Mouse (Mus musculus): Measurements from ENCODE around the gene Flvcr2. TPM values are rescaled to one million over a fixed set of nuclear protein-coding genes. Genes with fewer than 3 reads are reported as not detected.
A peak's percentile ranks its signal among the peaks of the same experiment; 100 is the strongest.

The Flvcr2 gene
- polyA plus RNA-seq, 1 experiment from 2014 or later: 7.0 TPM

DNA sequence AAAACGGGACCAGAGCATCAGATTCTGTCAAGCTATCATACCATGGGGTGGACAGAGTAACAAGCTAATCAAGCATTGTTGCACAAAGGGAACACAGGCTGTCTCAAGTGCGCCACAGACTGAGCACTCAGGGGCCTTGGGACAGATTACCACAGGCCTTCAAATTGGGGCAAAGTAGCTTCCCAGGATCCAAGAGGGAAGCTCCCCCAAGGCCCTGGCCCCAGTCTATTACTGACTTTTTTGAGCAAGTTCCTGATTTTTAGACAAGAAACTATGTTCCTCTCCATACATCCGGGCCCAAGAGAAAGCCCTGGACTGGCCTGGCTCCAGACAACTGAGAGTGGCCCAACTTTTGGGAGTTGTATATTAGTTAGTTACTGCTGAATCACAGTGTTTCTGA, 35.3 kb downstream of the Flvcr2 start:
- WGBS: 83% methylated on average over 3 of the region's 3 CpGs
- Histone ChIP-seq H3K27me3 (ENCODE audit: insufficient read depth, low read length) (no peaks in the 10 kb centered on the region), H3K36me3 (ENCODE audit: insufficient read depth, low read length) (no peaks in the 10 kb centered on the region), H3K9ac (ENCODE audit: low read depth, low read length) (no peak overlapping the region), H3K27ac (no peak overlapping the region), H3K4me2 (ENCODE audit: low read length) (no peak overlapping the region), H3K9me3 (replicated peaks; ENCODE audit: low read length) (no peaks in the 10 kb centered on the region), H3K4me1 (replicated peaks; ENCODE audit: insufficient read depth, low read length) (no peaks in the 10 kb centered on the region), H3K4me3 (replicated peaks; ENCODE audit: low read depth, low read length) (no peak overlapping the region)
- no peak for TF ChIP-seq CTCF (IDR thresholded peaks at IDR 0.05; ENCODE audit: low read depth)
- no peak for DNase-seq (ENCODE audit: low spot score)
- ATAC-seq (replicated peaks; ENCODE audit: low FRiP score, low read depth): no peak

DNA sequence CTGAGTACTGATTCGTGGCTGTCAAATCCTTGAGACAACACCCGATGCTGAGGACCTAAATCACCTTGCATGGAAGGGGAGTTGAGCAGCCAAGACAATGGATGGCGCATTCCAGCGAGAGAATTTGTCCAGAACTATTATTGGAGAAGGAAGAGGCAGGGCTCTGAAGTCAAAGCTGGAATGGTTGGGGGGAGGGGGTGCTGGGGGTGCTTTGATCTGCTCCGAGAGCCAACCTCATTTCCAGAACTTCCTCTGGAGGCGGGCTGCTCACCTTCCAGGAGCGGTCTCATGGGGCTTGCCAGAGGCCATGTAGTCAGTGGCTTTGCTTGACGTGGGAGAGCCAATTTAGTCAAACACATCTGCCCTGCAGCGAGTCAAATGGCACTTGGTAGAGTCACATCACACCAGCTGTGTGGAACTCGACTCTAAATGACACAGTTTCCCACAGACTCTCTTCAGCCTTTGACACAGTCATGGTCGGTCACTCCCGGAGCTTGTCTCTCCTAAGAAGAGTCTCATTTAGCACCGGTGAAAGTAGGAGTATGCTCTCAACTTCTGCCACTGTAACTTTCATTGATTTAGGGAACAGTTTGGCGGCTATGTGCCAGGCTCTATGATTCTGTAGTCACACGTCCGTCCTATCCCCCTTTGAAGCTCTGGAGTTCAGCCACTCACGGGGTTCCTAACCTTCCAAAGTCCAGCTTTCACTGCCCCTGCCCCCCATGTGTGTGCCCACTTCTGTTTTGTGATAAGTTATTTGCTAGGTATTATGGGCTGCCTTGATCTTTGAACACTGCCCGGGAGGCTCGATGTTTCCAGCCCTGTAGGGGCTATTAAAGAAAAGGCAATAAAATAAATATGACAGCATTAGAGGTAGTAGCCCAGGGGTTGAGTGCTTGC, 38.8 kb downstream of the Flvcr2 start:
- H3K4me1 ChIP-seq (replicated peaks; ENCODE audit: insufficient read depth, low read length): no peaks in the 10 kb centered on the region
- H3K4me3 ChIP-seq (replicated peaks; ENCODE audit: low read depth, low read length): no peak overlapping the region
- no peak for TF ChIP-seq CTCF (IDR thresholded peaks at IDR 0.05; ENCODE audit: low read depth)
- peak overlapping the region; percentile 28; the same call in 1 of the 2 replicates for H3K27ac ChIP-seq
- no peaks in the 10 kb centered on the region for H3K9me3 ChIP-seq (replicated peaks; ENCODE audit: low read length)
- no peak overlapping the region for H3K4me2 ChIP-seq (ENCODE audit: low read length)
- H3K36me3 ChIP-seq (ENCODE audit: insufficient read depth, low read length): no peaks in the 10 kb centered on the region
- DNase-seq (ENCODE audit: low spot score) (peak; percentile 61), ATAC-seq (replicated peaks; ENCODE audit: low FRiP score, low read depth) (0 out of 2 replicates have a peak, but pooled peaks have one; percentile 25)
- no peaks in the 10 kb centered on the region for H3K27me3 ChIP-seq (ENCODE audit: insufficient read depth, low read length)
- 13% methylated on average over 19 of the region's 19 CpGs for WGBS
- no peak overlapping the region for H3K9ac ChIP-seq (ENCODE audit: low read depth, low read length)

DNA sequence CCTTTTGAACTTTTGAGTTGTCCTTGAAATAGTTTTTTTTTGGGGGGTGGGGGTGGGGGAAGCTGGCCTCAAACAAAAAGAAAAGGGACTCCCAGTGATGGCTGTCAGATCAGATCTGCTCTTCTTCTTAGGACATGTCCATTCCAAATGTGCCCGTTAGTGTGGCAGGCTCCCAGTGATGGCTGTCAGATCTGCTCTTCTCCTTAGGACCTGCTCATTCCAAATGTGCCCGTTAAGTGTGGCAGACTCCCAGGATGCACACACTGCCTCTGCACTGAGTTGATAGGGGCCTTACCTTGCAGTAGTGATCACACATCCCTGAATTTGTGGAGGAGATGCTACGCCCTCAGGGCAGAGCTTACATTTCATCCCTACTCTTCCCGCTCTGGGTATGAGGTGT, 45.8 kb downstream of the Flvcr2 start:
- Histone ChIP-seq H3K4me2 (ENCODE audit: low read length) (no peak overlapping the region), H3K4me3 (replicated peaks; ENCODE audit: low read depth, low read length) (no peak overlapping the region), H3K4me1 (replicated peaks; ENCODE audit: insufficient read depth, low read length) (no peaks in the 10 kb centered on the region), H3K9ac (ENCODE audit: low read depth, low read length) (no peak overlapping the region), H3K36me3 (ENCODE audit: insufficient read depth, low read length) (no peaks in the 10 kb centered on the region), H3K9me3 (replicated peaks; ENCODE audit: low read length) (no peaks in the 10 kb centered on the region), H3K27ac (no peak overlapping the region), H3K27me3 (ENCODE audit: insufficient read depth, low read length) (no peaks in the 10 kb centered on the region)
- no peak for TF ChIP-seq CTCF (IDR thresholded peaks at IDR 0.05; ENCODE audit: low read depth)
- DNase-seq (ENCODE audit: low spot score) (no peak), ATAC-seq (replicated peaks; ENCODE audit: low FRiP score, low read depth) (no peak)
- 89% methylated on average over 4 of the region's 4 CpGs for WGBS

DNA sequence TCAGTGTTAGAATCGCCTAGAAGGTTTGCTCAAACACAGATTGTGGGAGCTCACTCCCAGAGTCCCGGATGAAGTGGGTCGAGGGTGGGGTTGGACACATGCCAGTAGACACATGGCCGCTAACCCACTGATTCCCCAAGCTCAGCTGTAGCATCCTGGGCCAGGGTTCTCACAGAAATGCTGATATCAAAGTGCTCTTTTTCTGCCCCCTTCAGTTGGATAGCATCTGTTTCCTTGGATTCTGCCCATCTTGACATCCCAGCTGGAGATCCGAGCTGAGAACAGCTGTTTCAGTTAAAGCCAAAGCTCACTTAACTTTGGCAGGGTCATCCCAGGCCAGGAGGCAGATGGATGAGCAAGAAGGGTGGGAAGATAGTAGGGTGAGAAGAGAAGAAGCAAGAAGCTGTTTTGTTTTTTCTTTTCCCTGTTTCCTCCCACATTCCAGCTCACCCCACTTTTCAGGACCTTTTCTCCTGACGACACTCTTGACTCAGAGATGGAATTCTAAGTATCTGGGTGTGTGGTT, 46.5 kb downstream of the Flvcr2 start:
- no peak for TF ChIP-seq CTCF (IDR thresholded peaks at IDR 0.05; ENCODE audit: low read depth)
- WGBS: 38% methylated on average over 6 of the region's 6 CpGs
- H3K36me3 ChIP-seq (ENCODE audit: insufficient read depth, low read length): no peaks in the 10 kb centered on the region
- no peak overlapping the region for H3K4me3 ChIP-seq (replicated peaks; ENCODE audit: low read depth, low read length)
- H3K4me2 ChIP-seq (ENCODE audit: low read length): no peak overlapping the region
- ATAC-seq (replicated peaks; ENCODE audit: low FRiP score, low read depth): no peak
- no peaks in the 10 kb centered on the region for H3K27me3 ChIP-seq (ENCODE audit: insufficient read depth, low read length)
- no peaks in the 10 kb centered on the region for H3K4me1 ChIP-seq (replicated peaks; ENCODE audit: insufficient read depth, low read length)
- H3K27ac ChIP-seq: no peak overlapping the region
- no peak overlapping the region for H3K9ac ChIP-seq (ENCODE audit: low read depth, low read length)
- peak; percentile 22 for DNase-seq (ENCODE audit: low spot score)
- no peaks in the 10 kb centered on the region for H3K9me3 ChIP-seq (replicated peaks; ENCODE audit: low read length)

DNA sequence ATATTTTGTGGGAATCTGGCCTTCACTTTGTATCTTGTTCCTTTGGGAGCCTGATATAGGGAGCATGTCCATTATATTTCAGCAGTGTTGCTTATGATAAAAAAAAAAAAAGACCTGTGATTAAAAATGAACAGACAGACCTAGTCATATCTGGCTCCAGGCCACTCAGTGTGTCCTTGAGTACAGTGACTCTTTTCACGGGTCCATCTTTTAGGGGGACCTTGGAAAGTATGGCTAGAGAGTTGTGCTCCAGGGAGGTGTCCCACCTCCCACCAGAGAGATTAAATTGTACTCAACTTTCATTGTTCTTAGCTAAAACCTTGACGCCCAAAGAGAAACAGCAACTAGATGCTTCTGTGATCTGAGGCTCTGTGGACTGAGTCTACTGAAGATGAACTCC, 47.8 kb downstream of the Flvcr2 start:
- H3K9me3 ChIP-seq (replicated peaks; ENCODE audit: low read length): no peaks in the 10 kb centered on the region
- H3K27ac ChIP-seq: no peak overlapping the region
- H3K27me3 ChIP-seq (ENCODE audit: insufficient read depth, low read length): no peaks in the 10 kb centered on the region
- WGBS: 74% methylated on average over 2 of the region's 2 CpGs
- ATAC-seq (replicated peaks; ENCODE audit: low FRiP score, low read depth) (no peak), DNase-seq (ENCODE audit: low spot score) (no peak)
- H3K36me3 ChIP-seq (ENCODE audit: insufficient read depth, low read length): no peaks in the 10 kb centered on the region
- H3K4me2 ChIP-seq (ENCODE audit: low read length): no peak overlapping the region
- no peak for TF ChIP-seq CTCF (IDR thresholded peaks at IDR 0.05; ENCODE audit: low read depth)
- H3K4me3 ChIP-seq (replicated peaks; ENCODE audit: low read depth, low read length): no peak overlapping the region
- no peaks in the 10 kb centered on the region for H3K4me1 ChIP-seq (replicated peaks; ENCODE audit: insufficient read depth, low read length)
- no peak overlapping the region for H3K9ac ChIP-seq (ENCODE audit: low read depth, low read length)

DNA sequence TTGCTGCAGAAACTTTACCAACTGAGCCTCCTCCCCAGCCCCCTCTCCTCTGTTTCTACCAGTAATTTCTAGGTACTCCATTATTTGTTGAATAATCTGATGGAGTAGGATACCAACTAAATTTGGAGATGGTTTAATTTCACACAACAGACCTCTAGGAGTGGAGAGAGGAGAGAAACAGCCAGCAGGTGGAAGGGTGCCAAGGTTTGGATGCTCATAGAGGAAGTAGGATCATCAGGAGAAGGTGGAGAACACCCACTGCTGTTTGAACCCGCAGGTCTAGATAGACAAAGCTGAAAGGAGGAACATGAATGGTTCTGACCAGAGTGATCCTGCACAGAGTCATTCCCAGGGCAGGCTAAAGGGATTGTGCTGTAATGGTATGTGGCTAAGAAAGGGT, 49.2 kb downstream of the Flvcr2 start:
- Histone ChIP-seq H3K36me3 (ENCODE audit: insufficient read depth, low read length) (no peaks in the 10 kb centered on the region), H3K27me3 (ENCODE audit: insufficient read depth, low read length) (no peaks in the 10 kb centered on the region), H3K4me2 (ENCODE audit: low read length) (no peak overlapping the region), H3K4me3 (replicated peaks; ENCODE audit: low read depth, low read length) (no peak overlapping the region), H3K27ac (no peak overlapping the region), H3K9ac (ENCODE audit: low read depth, low read length) (no peak overlapping the region), H3K9me3 (replicated peaks; ENCODE audit: low read length) (no peaks in the 10 kb centered on the region), H3K4me1 (replicated peaks; ENCODE audit: insufficient read depth, low read length) (no peaks in the 10 kb centered on the region)
- ATAC-seq (replicated peaks; ENCODE audit: low FRiP score, low read depth) (no peak), DNase-seq (ENCODE audit: low spot score) (no peak)
- no peak for TF ChIP-seq CTCF (IDR thresholded peaks at IDR 0.05; ENCODE audit: low read depth)
- 62% methylated on average over 1 of the region's 1 CpGs for WGBS
